Mouse (Mus musculus): ENCODE data around the gene Ints4. TPM values are rescaled to one million over a fixed set of nuclear protein-coding genes. Genes with fewer than 3 reads are reported as not detected.

The Ints4 gene
- polyA plus RNA-seq, 1 experiment from 2014 or later, result 43.3 TPM

- Histone ChIP-seq H3K36me3 (ENCODE audit: control insufficient read depth, insufficient read depth, low read length) (peaks cover 10% of the 10 kb centered on the region; the same call in 1 of the 2 replicates), H3K9me3 (ENCODE audit: control insufficient read depth, low read length) (no peaks in the 10 kb centered on the region), H3K4me1 (ENCODE audit: control insufficient read depth, insufficient read depth, low read depth, low read length) (no peaks in the 10 kb centered on the region), H3K27ac (ENCODE audit: low read depth, low read length) (no peak overlapping the region), H3K27me3 (replicated peaks; ENCODE audit: control insufficient read depth, insufficient read depth, low read length) (no peaks in the 10 kb centered on the region), H3K4me3 (ENCODE audit: low read length) (no peak overlapping the region), H3K4me2 (ENCODE audit: low read length) (no peak overlapping the region), H3K9ac (ENCODE audit: low read depth, low read length) (no peak overlapping the region)
- ATAC-seq, result no peak; the same call in 1 of the 2 replicates
- 68% methylated on average over 5 of the region's 5 CpGs for WGBS
These were observed 19.9 kb downstream of the Ints4 start for GRCm38 (mm10) chr7:97500555-97501209.

GRCm38 (mm10) chr7:97514786-97515185 lies 34.0 kb downstream of the Ints4 start:
- Histone ChIP-seq H3K9me3 (ENCODE audit: control insufficient read depth, low read length) (no peaks in the 10 kb centered on the region), H3K27me3 (replicated peaks; ENCODE audit: control insufficient read depth, insufficient read depth, low read length) (no peaks in the 10 kb centered on the region), H3K36me3 (ENCODE audit: control insufficient read depth, insufficient read depth, low read length) (peaks cover 27% of the 10 kb centered on the region), H3K4me2 (ENCODE audit: low read length) (no peak overlapping the region), H3K4me1 (ENCODE audit: control insufficient read depth, insufficient read depth, low read depth, low read length) (no peaks in the 10 kb centered on the region), H3K27ac (ENCODE audit: low read depth, low read length) (no peak overlapping the region), H3K4me3 (ENCODE audit: low read length) (no peak overlapping the region), H3K9ac (ENCODE audit: low read depth, low read length) (no peak overlapping the region)
- no peak for ATAC-seq
- WGBS, result 67% methylated on average over 1 of the region's 1 CpGs

DNA sequence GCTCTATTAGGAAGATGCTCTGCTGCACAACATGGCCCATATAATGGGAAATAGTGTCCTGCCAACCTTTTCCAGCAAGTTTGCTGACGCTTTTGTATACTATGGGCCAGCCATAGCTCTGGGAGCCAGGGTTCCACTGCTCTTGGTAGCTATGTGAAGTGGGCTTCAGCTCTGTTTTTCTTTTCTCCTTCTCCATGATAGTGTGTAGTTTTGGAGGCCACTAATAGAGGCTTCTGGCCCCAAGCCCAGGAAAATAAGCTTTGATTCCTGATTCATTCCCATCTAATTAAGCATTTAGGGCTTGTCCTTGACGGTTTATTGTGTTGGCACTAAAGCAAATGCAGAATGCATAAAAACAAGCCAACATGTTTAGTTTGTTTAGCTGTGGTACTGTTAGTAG lies 39.2 kb downstream of the Ints4 start:
- H3K4me3 ChIP-seq (ENCODE audit: low read length), result no peak overlapping the region
- no peaks in the 10 kb centered on the region for H3K27me3 ChIP-seq (replicated peaks; ENCODE audit: control insufficient read depth, insufficient read depth, low read length)
- no peaks in the 10 kb centered on the region for H3K4me1 ChIP-seq (ENCODE audit: control insufficient read depth, insufficient read depth, low read depth, low read length)
- no peaks in the 10 kb centered on the region for H3K9me3 ChIP-seq (ENCODE audit: control insufficient read depth, low read length)
- H3K9ac ChIP-seq (ENCODE audit: low read depth, low read length), result no peak overlapping the region
- peaks cover 26% of the 10 kb centered on the region for H3K36me3 ChIP-seq (ENCODE audit: control insufficient read depth, insufficient read depth, low read length)
- no peak for ATAC-seq
- no peak overlapping the region for H3K4me2 ChIP-seq (ENCODE audit: low read length)
- WGBS, result 68% methylated on average over 2 of the region's 2 CpGs
- no peak overlapping the region for H3K27ac ChIP-seq (ENCODE audit: low read depth, low read length)

- H3K4me2 ChIP-seq (ENCODE audit: low read length), result no peak overlapping the region
- WGBS, result 84% methylated on average over 5 of the region's 5 CpGs
- no peak for ATAC-seq
These were observed 54.8 kb downstream of the Ints4 start for GRCm38 (mm10) chr7:97535531-97535930.

GRCm38 (mm10) chr7:97536571-97536970 lies 55.8 kb downstream of the Ints4 start:
- no peaks in the 10 kb centered on the region for H3K27me3 ChIP-seq (replicated peaks; ENCODE audit: control insufficient read depth, insufficient read depth, low read length)
- 90% methylated on average over 5 of the region's 5 CpGs for WGBS

More at GRCm38 (mm10) chr7:97535531-97535930, 54.8 kb downstream of the Ints4 start:
- no peak overlapping the region for H3K27ac ChIP-seq (ENCODE audit: low read depth, low read length)
- no peaks in the 10 kb centered on the region for H3K27me3 ChIP-seq (replicated peaks; ENCODE audit: control insufficient read depth, insufficient read depth, low read length)
- no peak overlapping the region for H3K4me3 ChIP-seq (ENCODE audit: low read length)
- H3K36me3 ChIP-seq (ENCODE audit: control insufficient read depth, insufficient read depth, low read length), result peaks cover 44% of the 10 kb centered on the region
- H3K4me1 ChIP-seq (ENCODE audit: control insufficient read depth, insufficient read depth, low read depth, low read length), result no peaks in the 10 kb centered on the region
- H3K9me3 ChIP-seq (ENCODE audit: control insufficient read depth, low read length), result no peaks in the 10 kb centered on the region
- no peak overlapping the region for H3K9ac ChIP-seq (ENCODE audit: low read depth, low read length)

GRCm38 (mm10) chr7:97546462-97546861 lies 65.7 kb downstream of the Ints4 start:
- Histone ChIP-seq H3K27ac (ENCODE audit: low read depth, low read length) (no peak overlapping the region), H3K27me3 (replicated peaks; ENCODE audit: control insufficient read depth, insufficient read depth, low read length) (no peaks in the 10 kb centered on the region), H3K4me3 (ENCODE audit: low read length) (no peak overlapping the region), H3K36me3 (ENCODE audit: control insufficient read depth, insufficient read depth, low read length) (peaks cover 15% of the 10 kb centered on the region), H3K9me3 (ENCODE audit: control insufficient read depth, low read length) (no peaks in the 10 kb centered on the region), H3K4me2 (ENCODE audit: low read length) (no peak overlapping the region), H3K4me1 (ENCODE audit: control insufficient read depth, insufficient read depth, low read depth, low read length) (no peaks in the 10 kb centered on the region), H3K9ac (ENCODE audit: low read depth, low read length) (no peak overlapping the region)
- ATAC-seq, result no peak
- 87% methylated on average over 2 of the region's 2 CpGs for WGBS

More at GRCm38 (mm10) chr7:97536571-97536970, 55.8 kb downstream of the Ints4 start:
- H3K9me3 ChIP-seq (ENCODE audit: control insufficient read depth, low read length), result no peaks in the 10 kb centered on the region
- H3K4me1 ChIP-seq (ENCODE audit: control insufficient read depth, insufficient read depth, low read depth, low read length), result no peaks in the 10 kb centered on the region
- H3K36me3 ChIP-seq (ENCODE audit: control insufficient read depth, insufficient read depth, low read length), result peaks cover 39% of the 10 kb centered on the region
- H3K9ac ChIP-seq (ENCODE audit: low read depth, low read length), result no peak overlapping the region
- no peak overlapping the region for H3K27ac ChIP-seq (ENCODE audit: low read depth, low read length)
- no peak overlapping the region for H3K4me2 ChIP-seq (ENCODE audit: low read length)
- no peak overlapping the region for H3K4me3 ChIP-seq (ENCODE audit: low read length)
- ATAC-seq, result no peak

- ATAC-seq, result no peak
- H3K9ac ChIP-seq (ENCODE audit: low read depth, low read length), result no peak overlapping the region
- no peak overlapping the region for H3K27ac ChIP-seq (ENCODE audit: low read depth, low read length)
- no peak overlapping the region for H3K4me3 ChIP-seq (ENCODE audit: low read length)
- H3K9me3 ChIP-seq (ENCODE audit: control insufficient read depth, low read length), result no peaks in the 10 kb centered on the region
- H3K4me2 ChIP-seq (ENCODE audit: low read length), result no peak overlapping the region
- 93% methylated on average over 10 of the region's 10 CpGs for WGBS
- H3K27me3 ChIP-seq (replicated peaks; ENCODE audit: control insufficient read depth, insufficient read depth, low read length), result no peaks in the 10 kb centered on the region
- H3K36me3 ChIP-seq (ENCODE audit: control insufficient read depth, insufficient read depth, low read length), result peaks cover 5% of the 10 kb centered on the region; the same call in 1 of the 2 replicates
- H3K4me1 ChIP-seq (ENCODE audit: control insufficient read depth, insufficient read depth, low read depth, low read length), result no peaks in the 10 kb centered on the region
These were observed 68.5 kb downstream of the Ints4 start for GRCm38 (mm10) chr7:97549301-97549700.

- Histone ChIP-seq H3K36me3 (ENCODE audit: control insufficient read depth, insufficient read depth, low read length) (peaks cover 5% of the 10 kb centered on the region; the same call in 1 of the 2 replicates), H3K4me3 (ENCODE audit: low read length) (no peak overlapping the region), H3K27me3 (replicated peaks; ENCODE audit: control insufficient read depth, insufficient read depth, low read length) (no peaks in the 10 kb centered on the region), H3K27ac (ENCODE audit: low read depth, low read length) (no peak overlapping the region), H3K4me2 (ENCODE audit: low read length) (no peak overlapping the region), H3K9ac (ENCODE audit: low read depth, low read length) (no peak overlapping the region), H3K4me1 (ENCODE audit: control insufficient read depth, insufficient read depth, low read depth, low read length) (no peaks in the 10 kb centered on the region), H3K9me3 (ENCODE audit: control insufficient read depth, low read length) (no peaks in the 10 kb centered on the region)
- WGBS, result 88% methylated on average over 9 of the region's 9 CpGs
- no peak for ATAC-seq
These were observed 69.9 kb downstream of the Ints4 start for GRCm38 (mm10) chr7:97550673-97551072.

DNA sequence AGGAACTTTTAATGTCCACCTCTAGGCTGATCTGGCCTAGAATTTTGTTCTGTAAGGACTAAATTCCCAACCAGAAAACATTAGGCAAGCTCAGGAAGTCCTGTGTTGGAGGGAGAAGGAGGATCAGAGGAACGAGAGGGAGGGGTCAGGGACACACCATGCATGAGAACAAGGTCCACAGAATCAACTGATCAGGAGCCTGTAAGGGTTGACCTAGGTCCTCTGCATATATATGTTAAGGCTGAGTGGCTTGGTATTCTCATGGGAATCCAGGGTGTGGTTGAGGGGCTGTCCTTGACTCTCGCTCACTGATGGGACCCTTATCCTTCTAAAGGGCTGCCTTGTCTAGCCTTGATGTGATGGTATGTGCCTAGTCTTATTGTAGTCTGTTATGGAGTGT lies 82.8 kb downstream of the Ints4 start:
- 85% methylated on average over 2 of the region's 2 CpGs for WGBS
- no peaks in the 10 kb centered on the region for H3K27me3 ChIP-seq (replicated peaks; ENCODE audit: control insufficient read depth, insufficient read depth, low read length)

More for the DNA sequence above, 82.8 kb downstream of the Ints4 start:
- Histone ChIP-seq H3K4me1 (ENCODE audit: control insufficient read depth, insufficient read depth, low read depth, low read length) (no peaks in the 10 kb centered on the region), H3K27ac (ENCODE audit: low read depth, low read length) (no peak overlapping the region), H3K4me3 (ENCODE audit: low read length) (no peak overlapping the region), H3K9ac (ENCODE audit: low read depth, low read length) (no peak overlapping the region), H3K36me3 (ENCODE audit: control insufficient read depth, insufficient read depth, low read length) (no peaks in the 10 kb centered on the region), H3K9me3 (ENCODE audit: control insufficient read depth, low read length) (no peaks in the 10 kb centered on the region), H3K4me2 (ENCODE audit: low read length) (no peak overlapping the region)
- no peak for ATAC-seq
